Mouse (Mus musculus) lung, adult 18-20 months (tissue): Measurements from ENCODE around the gene Saxo1.
A peak's percentile ranks its signal among the peaks of the same experiment; 100 is the strongest.

ENCODE experiments used
- DNase-seq, 2 experiments: peaks; one replicate each; pipeline ENCODE4 v3.0.0; 2022; ENCODE audit warnings: mixed read lengths in 2 of 2

The Saxo1 gene

DNA sequence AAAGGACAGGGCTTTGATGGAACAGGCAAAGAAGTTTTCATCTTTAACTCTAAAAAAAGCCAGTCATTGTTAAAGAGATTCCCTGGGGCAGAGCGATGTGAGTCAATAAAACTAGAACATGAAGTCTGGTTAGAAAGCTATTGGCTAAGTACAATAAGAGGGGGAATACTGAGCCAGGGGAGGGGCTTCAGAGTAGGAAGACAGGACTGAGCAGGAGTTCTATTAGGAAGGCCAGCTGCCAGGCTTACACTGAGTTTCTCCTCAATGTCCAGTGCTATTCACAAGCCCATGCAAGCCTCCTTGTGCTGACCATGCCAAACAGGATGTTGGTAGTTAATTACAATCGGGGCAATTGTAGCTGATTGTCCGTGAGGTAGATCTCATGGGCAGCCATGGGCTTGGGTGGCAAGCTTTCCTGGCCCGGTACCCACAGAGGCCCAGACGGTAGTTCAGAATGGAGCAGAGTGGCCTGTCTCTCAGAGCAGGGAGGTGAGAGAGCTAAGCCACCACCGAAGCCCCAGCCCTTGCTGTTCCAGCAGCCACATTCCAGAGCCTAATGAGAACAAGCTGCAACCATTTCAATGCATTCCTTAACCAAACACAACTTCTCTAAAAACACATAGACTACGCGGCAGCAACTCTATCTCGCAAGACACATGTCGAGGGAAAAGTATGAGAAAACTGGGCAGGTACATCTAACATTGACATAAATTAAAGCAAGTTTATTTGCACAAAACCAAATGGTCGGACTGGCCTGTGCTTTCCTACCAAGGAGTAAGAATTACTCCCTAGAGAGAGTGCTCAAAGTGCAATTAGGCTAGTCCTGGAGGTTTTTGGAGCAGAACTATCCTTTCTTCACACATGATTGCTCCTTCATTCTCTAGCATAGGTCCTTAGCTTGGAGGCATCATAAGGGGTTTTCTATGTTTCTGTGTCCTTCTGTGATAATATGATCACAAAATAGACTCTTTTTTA is 30.7 kb downstream of the Saxo1 start:
- no peak for DNase-seq

DNA sequence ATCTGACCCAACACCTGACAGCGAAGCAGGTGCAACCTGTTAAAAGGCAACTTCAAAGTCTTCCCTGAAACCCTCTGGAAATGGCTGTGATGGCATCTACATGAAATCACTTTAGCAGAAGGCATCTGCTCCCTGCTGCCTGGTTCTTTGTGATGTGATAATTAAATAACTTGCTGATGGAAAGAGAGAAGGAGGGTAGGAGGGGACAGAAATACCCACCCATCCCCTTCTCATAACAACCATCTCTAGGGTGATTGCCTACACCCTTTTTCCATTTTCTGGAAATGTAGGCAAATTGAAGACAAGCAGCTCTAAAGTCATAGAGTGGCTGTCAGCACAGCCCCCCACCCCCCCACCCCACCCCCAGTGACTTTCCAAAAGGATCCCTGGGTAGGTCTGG is 33.6 kb downstream of the Saxo1 start:
- no peak for DNase-seq

DNA sequence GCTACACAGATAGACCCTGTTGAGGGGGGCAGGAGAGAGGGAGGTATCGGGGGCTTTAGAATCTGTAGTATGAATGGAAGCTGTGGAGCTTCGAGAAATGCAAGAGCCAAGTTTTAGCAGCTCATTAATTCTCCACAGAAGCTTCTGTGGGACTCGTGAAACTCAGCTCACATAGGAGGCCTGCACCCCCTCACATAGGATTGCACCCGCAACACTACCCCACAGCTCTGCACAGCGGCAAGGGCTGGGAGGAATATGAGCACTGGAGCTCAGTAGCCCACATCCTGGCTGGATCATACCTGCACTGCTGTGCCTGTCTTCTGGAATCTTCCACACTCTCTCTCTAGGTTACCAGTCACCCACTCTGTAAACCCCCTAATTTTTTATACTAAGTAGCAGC is 34.4 kb downstream of the Saxo1 start:
- no peak for DNase-seq

- DNase-seq = no peak
These were observed 37.4 kb downstream of the Saxo1 start for GRCm38 (mm10) chr4:86520695-86521094.

DNA sequence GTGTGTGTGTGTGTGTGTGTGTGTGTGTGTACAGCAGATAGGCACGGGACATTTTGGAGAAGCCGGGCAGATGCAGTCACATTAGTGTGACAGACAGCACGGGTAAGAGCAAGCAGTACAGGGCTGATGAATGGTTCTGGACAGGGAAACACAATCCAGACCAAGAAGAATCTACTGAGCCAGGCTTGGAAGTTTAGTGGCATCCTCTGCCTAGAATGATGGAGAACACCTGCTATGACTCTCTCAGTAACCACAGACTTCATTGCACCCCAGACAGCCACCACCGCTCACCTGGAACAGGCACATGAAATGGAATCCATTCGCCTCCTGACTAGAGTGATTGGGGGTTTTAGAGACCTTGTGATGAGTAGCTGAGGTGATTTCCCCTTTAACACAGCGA is 38.2 kb downstream of the Saxo1 start:
- no peak for DNase-seq

- DNase-seq = no peak
These were observed 53.5 kb downstream of the Saxo1 start for GRCm38 (mm10) chr4:86504656-86505055.

- DNase-seq = no peak
These were observed 58.6 kb downstream of the Saxo1 start for GRCm38 (mm10) chr4:86499561-86499960.

GRCm38 (mm10) chr4:86498754-86499153 is 59.4 kb downstream of the Saxo1 start:
- peak; percentile 5 to 10 for DNase-seq

DNA sequence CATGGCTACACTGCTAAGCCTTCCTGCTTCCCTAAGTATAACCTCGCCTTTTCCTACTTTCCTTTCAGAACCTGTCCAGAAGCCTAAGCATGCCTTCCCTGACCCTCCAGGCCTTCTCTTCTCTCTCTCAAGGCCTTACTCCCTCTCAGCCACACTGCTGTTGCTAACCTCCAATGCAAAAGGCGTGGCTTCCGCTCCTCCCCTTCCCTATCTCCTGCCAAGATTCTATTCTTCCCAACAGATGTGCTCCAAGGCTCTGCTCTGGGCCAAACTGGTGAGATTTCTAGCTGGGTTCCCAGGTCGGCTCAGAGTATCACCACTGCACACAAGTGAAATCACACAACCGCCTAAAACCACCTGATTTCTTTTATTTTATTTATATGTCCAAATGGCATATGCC is 69.0 kb downstream of the Saxo1 start:
- no peak for DNase-seq

GRCm38 (mm10) chr4:86486901-86487300 is 71.2 kb downstream of the Saxo1 start:
- DNase-seq = no peak

GRCm38 (mm10) chr4:86486491-86486890 is 71.6 kb downstream of the Saxo1 start:
- no peak for DNase-seq

- no peak for DNase-seq
These were observed 73.1 kb downstream of the Saxo1 start for GRCm38 (mm10) chr4:86485052-86485451.

GRCm38 (mm10) chr4:86483686-86484085 is 74.4 kb downstream of the Saxo1 start:
- DNase-seq = no peak

- DNase-seq = no peak
These were observed 75.0 kb downstream of the Saxo1 start for GRCm38 (mm10) chr4:86483013-86483615.

DNA sequence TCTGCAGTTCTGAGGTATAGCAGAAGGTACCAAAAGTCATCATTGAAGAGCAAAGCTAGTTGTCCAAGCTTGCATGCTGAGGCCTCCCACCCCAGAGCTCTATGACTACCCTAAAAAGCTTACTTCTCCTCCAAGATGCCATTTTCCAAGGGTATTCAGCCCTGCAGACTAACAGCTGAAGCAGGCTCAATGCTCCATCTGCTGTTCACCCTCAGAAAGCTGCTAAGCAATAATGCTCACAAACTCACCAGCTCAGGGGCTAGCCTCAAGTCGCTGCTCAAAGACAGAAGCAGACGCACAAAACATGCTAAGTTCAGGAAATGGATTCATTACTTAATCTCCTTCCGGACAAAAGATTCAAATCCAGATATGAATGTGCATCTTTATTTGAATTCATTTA is 77.2 kb downstream of the Saxo1 start:
- no peak for DNase-seq

- DNase-seq = no peak
These were observed 93.3 kb downstream of the Saxo1 start for GRCm38 (mm10) chr4:86464808-86465207.

GRCm38 (mm10) chr4:86450468-86450867 is 107.7 kb downstream of the Saxo1 start:
- DNase-seq = no peak

GRCm38 (mm10) chr4:86436336-86436735 is 121.8 kb downstream of the Saxo1 start:
- DNase-seq = peak; percentile 38 to 66

- no peak for DNase-seq
These were observed 122.5 kb downstream of the Saxo1 start for GRCm38 (mm10) chr4:86435631-86436030.

- no peak for DNase-seq
These were observed 129.9 kb downstream of the Saxo1 start for GRCm38 (mm10) chr4:86428091-86428745.

GRCm38 (mm10) chr4:86427312-86427711 is 130.8 kb downstream of the Saxo1 start:
- DNase-seq = no peak

GRCm38 (mm10) chr4:86426549-86426948 is 131.6 kb downstream of the Saxo1 start:
- DNase-seq = no peak

- no peak for DNase-seq
These were observed 132.5 kb downstream of the Saxo1 start for GRCm38 (mm10) chr4:86425581-86425980.

- DNase-seq = peak in 1 of 2 experiments; percentile 6
These were observed 135.5 kb downstream of the Saxo1 start for GRCm38 (mm10) chr4:86422586-86422985.
